Mouse (Mus musculus): ENCODE measurements around the gene Vmn1r75. TPM values are rescaled to one million over a fixed set of nuclear protein-coding genes. Genes with fewer than 3 reads are reported as not detected.

Vmn1r75 gene
- not detected in 2 replicates for polyA plus RNA-seq (2012; ENCODE audit: low replicate concordance)

GRCm38 (mm10) chr7:11874330-11874729, at the start of gene Vmn1r75:
Gene Vmn1r75 (plus strand): TSS chr7:11874630.

GRCm38 (mm10) chr7:11833680-11834079, 40.8 kb upstream of the Vmn1r75 start, which contains the start of gene Vmn1r74:
Gene Vmn1r74 (plus strand): TSS chr7:11833980.

Other genes with a start within 250 kb of the Vmn1r75 start
- gene Vmn1r72, start 194.5 kb upstream of the Vmn1r75 start, polyA plus RNA-seq (2012; ENCODE audit: low replicate concordance), result not detected in 2 replicates
- not detected in 2 replicates for gene Vmn1r73, start 144.4 kb upstream of the Vmn1r75 start, polyA plus RNA-seq (2012; ENCODE audit: low replicate concordance)
- not detected in 2 replicates for gene Vmn1r74, start 40.6 kb upstream of the Vmn1r75 start, polyA plus RNA-seq (2012; ENCODE audit: low replicate concordance)
- not detected in 2 replicates for gene Vmn1r76, start 63.6 kb downstream of the Vmn1r75 start, polyA plus RNA-seq (2012; ENCODE audit: low replicate concordance)
- gene Vmn1r77, start 162.1 kb downstream of the Vmn1r75 start, polyA plus RNA-seq (2012; ENCODE audit: low replicate concordance), result not detected in 2 replicates

Measured in hematopoietic multipotent progenitor cell, adult 10-12 weeks (in vitro differentiated cells).